Mouse (Mus musculus) lung, embryonic 14.5 days (tissue): ENCODE results near the gene Apol6. TPM values are rescaled to one million over a fixed set of nuclear protein-coding genes. Genes with fewer than 3 reads are reported as not detected.

ENCODE experiments used
- ATAC-seq: fragments of 200-750 bp; cut with Nextera tagmentation; 2 replicates; pipeline ENCODE4 v1.8.0; 2017; ENCODE audit warnings: mild to moderate bottlenecking, moderate TSS enrichment, moderate library complexity; ENCODE audit not compliant: insufficient read depth
- DNase-seq: peaks from one replicate; pipeline ENCODE4 v3.0.0-alpha.2; 2015
- H3K27ac ChIP-seq: fragments of 300-500 bp; sonication (generic); 2 replicates; pipeline ENCODE4 v1.5.1; 2014; ENCODE audit warnings: low read depth, mild to moderate bottlenecking, moderate library complexity
- H3K27me3 ChIP-seq: fragments of 300-500 bp; sonication (generic); 2 replicates; pipeline ENCODE4 v1.6.1; 2014; ENCODE audit warnings: low read length, control low read depth; ENCODE audit not compliant: insufficient read depth
- H3K36me3 ChIP-seq: fragments of 300-500 bp; sonication (generic); 2 replicates; pipeline ENCODE4 v1.6.1; 2014; ENCODE audit warnings: control low read depth; ENCODE audit not compliant: insufficient read depth
- H3K4me1 ChIP-seq: fragments of 300-500 bp; sonication (generic); 2 replicates; pipeline ENCODE4 v1.6.1; 2014; ENCODE audit warnings: antibody characterized with exemption, control low read depth; ENCODE audit not compliant: insufficient read depth
- H3K4me2 ChIP-seq: fragments of 300-500 bp; sonication (generic); 2 replicates; pipeline ENCODE4 v1.6.1; 2014; ENCODE audit warnings: mild to moderate bottlenecking
- H3K4me3 ChIP-seq: fragments of 300-500 bp; sonication (generic); 2 replicates; pipeline ENCODE4 v1.5.1; 2014; ENCODE audit warnings: low read depth, low read length
- H3K9ac ChIP-seq: fragments of 300-500 bp; sonication (generic); 2 replicates; pipeline ENCODE4 v1.6.1; 2014
- H3K9me3 ChIP-seq: fragments of 300-500 bp; sonication (generic); 2 replicates; pipeline ENCODE4 v1.6.1; 2016; ENCODE audit warnings: low read depth, low read length, control low read depth
- CTCF ChIP-seq: IDR thresholded peaks from 2 replicates; pipeline ENCODE4 v1.5.1; 2016; ENCODE audit warnings: antibody characterized with exemption, low read depth
- WGBS: fragments of 180-500 bp; shearing (Covaris S2); extraction: QIAGEN DNeasy Blood & Tissue Kit; methylation state at CpG from one replicate; pipeline ENCODE4 v1.1.7; 2014; 5-methylcytosine and 5-hydroxymethylcytosine counted together
- polyA plus RNA-seq: library from polyadenylated mRNA; unstranded; fragments of >200 nt; fragmentation: Nextera tagmentation; extraction: Ambion mirVana; gene quantifications from 2 replicates; pipeline ENCODE4 v1.2.1, GENCODE M21; 2014

Gene Apol6
- polyA plus RNA-seq, 1 experiment from 2014 or later = 0.09 TPM

DNA sequence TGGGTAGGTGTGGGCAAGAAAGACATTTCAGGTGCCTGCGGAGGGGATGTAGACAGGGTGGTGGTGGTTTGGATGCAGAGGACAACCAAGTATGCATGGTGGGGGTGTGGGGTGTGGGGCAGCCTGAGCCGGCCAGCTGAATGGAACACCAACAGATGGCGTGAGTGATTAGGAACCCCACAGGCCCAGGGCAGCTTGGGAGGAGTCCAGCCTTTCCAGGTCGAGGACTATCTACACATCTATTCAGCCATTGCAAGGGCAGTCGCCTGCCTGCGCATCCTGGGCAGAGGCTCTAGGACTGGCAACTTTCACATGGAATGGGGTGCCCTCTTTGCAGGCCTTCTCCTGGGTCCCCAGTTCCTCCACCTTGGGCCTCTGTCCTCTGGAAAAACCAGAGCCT, 10.0 kb upstream of the Apol6 start:
- 75% methylated on average over 6 of the region's 6 CpGs for WGBS
- no peak overlapping the region for H3K9ac ChIP-seq
- H3K4me1 ChIP-seq = peaks cover 16% of the 10 kb centered on the region

DNA sequence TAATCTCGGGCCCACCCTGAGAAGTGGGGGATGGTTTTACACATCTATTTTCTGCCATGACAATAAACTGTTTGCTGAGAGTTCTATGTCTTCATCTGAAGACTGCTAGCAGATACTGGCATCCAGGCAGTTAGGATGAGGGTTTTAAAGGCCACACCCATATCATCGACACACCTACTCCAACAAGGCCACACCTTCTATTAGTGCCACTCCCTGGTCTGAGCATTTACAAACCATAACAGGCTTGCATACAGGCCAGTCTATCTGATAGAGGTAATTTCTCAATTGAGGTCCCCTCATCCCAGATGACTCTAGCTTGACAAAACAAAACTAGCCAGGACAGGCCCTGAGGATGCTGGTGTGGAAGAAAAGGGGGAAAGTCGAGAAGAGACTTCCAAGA, 8.9 kb upstream of the Apol6 start:
- TF ChIP-seq CTCF = no peak
- DNase-seq = no peak
- no peak for ATAC-seq
- no peaks in the 10 kb centered on the region for H3K27me3 ChIP-seq
- H3K4me1 ChIP-seq = peaks cover 16% of the 10 kb centered on the region
- H3K27ac ChIP-seq = peak overlapping the region; percentile 99
- no peak overlapping the region for H3K4me3 ChIP-seq
- H3K9me3 ChIP-seq = no peaks in the 10 kb centered on the region
- WGBS = 73% methylated on average over 3 of the region's 3 CpGs
- no peak overlapping the region for H3K4me2 ChIP-seq
- no peaks in the 10 kb centered on the region for H3K36me3 ChIP-seq
- H3K9ac ChIP-seq = no peak overlapping the region

More for the DNA sequence above, 10.0 kb upstream of the Apol6 start:
- Histone ChIP-seq H3K27me3 (no peaks in the 10 kb centered on the region), H3K9me3 (no peaks in the 10 kb centered on the region), H3K27ac (no peak overlapping the region), H3K4me2 (no peak overlapping the region), H3K36me3 (no peaks in the 10 kb centered on the region), H3K4me3 (no peak overlapping the region)
- DNase-seq = no peak
- no peak for TF ChIP-seq CTCF
- no peak for ATAC-seq

DNA sequence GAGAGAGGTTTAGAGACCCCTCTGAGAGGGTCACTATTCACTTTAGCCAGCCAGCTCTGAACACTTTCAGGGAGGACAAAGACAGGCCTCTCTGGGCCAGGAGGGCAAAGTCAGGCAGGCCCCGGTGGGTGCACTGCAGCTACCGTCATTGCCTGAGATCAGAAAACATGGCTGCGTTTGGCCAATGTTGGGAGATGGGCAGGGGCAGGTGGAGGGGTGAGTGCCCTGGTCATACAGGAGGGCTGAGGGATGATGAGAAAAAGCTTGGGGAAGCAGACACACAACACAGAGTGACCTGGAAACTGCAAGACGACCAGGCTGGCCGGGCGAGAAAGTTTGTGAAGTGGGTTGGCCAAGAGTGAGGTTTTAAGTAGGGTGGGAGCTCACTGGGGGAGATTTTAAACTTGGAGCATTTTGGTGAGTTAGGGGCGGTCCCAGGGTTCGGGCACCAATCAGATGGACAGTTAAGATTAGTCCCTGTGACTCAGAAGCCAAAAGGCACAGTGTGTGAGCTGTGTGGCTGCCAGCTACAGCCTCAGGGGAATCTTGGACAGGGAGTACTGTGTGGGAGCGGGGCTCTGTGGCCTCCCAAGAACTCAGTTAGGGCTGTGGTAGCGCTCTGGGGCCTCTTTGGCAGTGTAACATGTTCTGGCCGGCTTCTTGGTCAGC, 8.1 kb upstream of the Apol6 start:
- ATAC-seq (peak; percentile 76), DNase-seq (peak; percentile 82)
- no peaks in the 10 kb centered on the region for H3K9me3 ChIP-seq
- WGBS = 47% methylated on average over 11 of the region's 11 CpGs
- no peak for TF ChIP-seq CTCF
- H3K4me3 ChIP-seq = no peak overlapping the region
- H3K36me3 ChIP-seq = no peaks in the 10 kb centered on the region
- H3K9ac ChIP-seq = peak overlapping the region; percentile 33
- H3K27me3 ChIP-seq = no peaks in the 10 kb centered on the region
- H3K4me1 ChIP-seq = peaks cover 16% of the 10 kb centered on the region
- H3K4me2 ChIP-seq = peak overlapping the region; percentile 35
- H3K27ac ChIP-seq = peak overlapping the region; percentile 99

DNA sequence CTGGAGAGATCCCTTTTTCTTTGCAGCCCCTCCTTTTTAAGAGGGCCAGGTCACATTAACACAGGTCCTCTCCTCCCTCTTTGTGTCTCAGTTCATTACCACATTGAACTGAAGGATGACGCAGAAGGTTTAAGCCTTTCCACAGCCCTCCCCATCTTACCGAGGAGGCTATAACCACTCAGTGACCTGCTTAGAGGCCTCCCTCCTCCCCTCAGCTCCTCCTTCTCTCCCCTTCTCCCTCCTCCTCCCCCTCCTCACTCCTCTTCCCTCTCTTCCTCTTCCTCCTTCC, 7.6 kb upstream of the Apol6 start:
- peak overlapping the region; percentile 99 for H3K27ac ChIP-seq
- ATAC-seq (peak; percentile 60), DNase-seq (no peak)
- H3K4me1 ChIP-seq = peaks cover 16% of the 10 kb centered on the region
- H3K9ac ChIP-seq = peak overlapping the region; percentile 33
- TF ChIP-seq CTCF = no peak
- H3K27me3 ChIP-seq = no peaks in the 10 kb centered on the region
- WGBS = 17% methylated on average over 2 of the region's 2 CpGs
- H3K36me3 ChIP-seq = no peaks in the 10 kb centered on the region
- peak overlapping the region; percentile 35 for H3K4me2 ChIP-seq
- no peak overlapping the region for H3K4me3 ChIP-seq
- H3K9me3 ChIP-seq = no peaks in the 10 kb centered on the region

DNA sequence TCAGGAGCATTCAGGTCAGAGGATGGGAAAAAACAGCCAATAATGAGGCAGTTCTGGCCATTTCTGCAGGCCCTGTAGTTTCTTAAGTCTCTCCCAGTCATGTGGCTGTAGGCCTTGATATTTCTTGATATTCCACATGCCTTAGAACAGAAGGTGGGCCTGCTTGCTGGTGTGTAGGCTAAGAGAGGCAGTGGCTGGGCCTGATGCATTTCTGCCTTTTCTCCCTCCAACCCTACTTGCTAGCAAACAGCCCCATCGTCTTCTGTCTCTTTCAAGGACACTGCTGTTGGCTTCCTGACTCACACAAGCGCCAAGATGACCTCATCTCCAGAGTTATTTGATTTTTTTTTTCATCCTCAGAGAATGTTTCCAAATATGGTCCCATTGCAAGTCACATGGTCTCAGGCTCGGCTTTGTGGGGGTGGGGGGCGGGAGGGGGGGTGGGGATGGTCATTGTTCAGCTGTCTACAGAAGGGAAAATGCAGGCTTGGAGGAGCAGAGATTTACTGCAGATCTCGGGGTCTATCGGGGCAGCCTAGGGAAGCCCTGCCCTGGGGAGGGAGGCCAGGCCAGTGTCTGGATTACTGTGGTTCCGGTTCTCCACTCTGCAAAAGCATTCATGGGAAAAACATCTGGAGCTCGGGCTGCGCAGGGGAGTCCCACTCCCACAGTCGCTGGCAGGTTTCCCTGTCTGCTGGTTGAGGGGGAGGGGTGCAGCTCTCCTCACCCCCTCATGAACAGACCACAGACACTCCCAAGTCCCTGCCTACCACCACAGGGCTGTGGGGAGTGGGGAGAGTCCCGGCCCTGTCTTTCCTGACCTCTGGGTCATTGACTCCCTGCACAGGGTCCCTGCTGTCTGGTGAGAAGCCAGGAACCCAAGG, 7.0 kb upstream of the Apol6 start:
- H3K9me3 ChIP-seq = no peaks in the 10 kb centered on the region
- peak overlapping the region; percentile 45 for H3K4me2 ChIP-seq
- H3K27ac ChIP-seq = peak overlapping the region; percentile 99
- H3K4me3 ChIP-seq = no peak overlapping the region
- H3K36me3 ChIP-seq = no peaks in the 10 kb centered on the region
- TF ChIP-seq CTCF = no peak
- DNase-seq (peak; percentile 88), ATAC-seq (peak; percentile 80)
- peaks cover 16% of the 10 kb centered on the region for H3K4me1 ChIP-seq
- WGBS = 9% methylated on average over 11 of the region's 11 CpGs
- H3K27me3 ChIP-seq = no peaks in the 10 kb centered on the region
- H3K9ac ChIP-seq = peak overlapping the region; percentile 33

DNA sequence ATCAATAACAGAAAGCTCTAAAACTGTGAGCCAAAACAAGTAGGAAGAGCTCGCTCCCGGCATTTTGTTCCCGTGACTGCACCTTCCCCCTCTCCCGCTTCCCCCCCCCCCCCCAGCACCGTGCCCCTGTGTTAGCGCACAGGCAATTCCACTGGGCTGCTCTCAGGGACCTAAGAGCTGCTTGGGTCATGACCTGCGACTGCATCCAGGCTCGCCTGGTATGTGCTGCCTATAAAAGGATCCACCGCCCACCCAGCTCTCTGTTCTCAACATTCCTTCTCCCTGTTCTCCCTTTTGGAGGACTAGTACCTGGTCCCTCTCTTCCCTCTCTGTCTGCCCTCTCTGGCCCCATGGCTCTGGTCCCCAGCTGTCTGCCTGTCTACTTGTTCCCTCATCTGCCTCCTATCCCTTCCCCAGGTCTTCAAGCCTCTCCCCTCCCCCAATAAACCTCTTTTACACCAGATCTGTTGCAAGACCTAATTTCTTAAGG, 5.3 kb upstream of the Apol6 start:
- H3K4me1 ChIP-seq = peaks cover 16% of the 10 kb centered on the region
- H3K9ac ChIP-seq = no peak overlapping the region
- no peak for TF ChIP-seq CTCF
- no peak overlapping the region for H3K27ac ChIP-seq
- no peak overlapping the region for H3K4me3 ChIP-seq
- 65% methylated on average over 8 of the region's 9 CpGs for WGBS
- ATAC-seq = no peak
- DNase-seq = no peak
- no peaks in the 10 kb centered on the region for H3K36me3 ChIP-seq
- no peaks in the 10 kb centered on the region for H3K9me3 ChIP-seq
- no peaks in the 10 kb centered on the region for H3K27me3 ChIP-seq
- H3K4me2 ChIP-seq = no peak overlapping the region

DNA sequence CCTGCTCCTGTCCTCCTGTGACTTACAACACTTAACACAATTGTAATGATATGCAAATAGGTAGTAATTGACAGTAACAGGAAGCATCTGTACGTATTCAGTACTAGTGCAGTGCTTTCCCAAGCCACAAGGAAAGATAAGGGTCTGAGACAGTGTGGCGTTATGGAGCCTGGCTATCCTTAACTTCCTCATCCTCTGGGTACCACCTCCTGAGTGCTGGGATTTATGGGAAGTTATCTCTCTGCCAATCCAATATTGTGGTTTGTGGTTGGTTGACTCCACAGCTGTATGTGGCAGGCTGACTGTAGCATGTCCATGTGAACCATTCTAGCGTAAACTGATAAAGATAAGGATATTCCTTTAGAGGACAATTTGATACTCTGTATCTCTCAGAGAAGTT, 3.7 kb upstream of the Apol6 start:
- Histone ChIP-seq H3K9me3 (no peaks in the 10 kb centered on the region), H3K4me2 (no peak overlapping the region), H3K4me1 (peaks cover 12% of the 10 kb centered on the region), H3K27me3 (no peaks in the 10 kb centered on the region), H3K36me3 (no peaks in the 10 kb centered on the region), H3K9ac (no peak overlapping the region), H3K27ac (no peak overlapping the region), H3K4me3 (no peak overlapping the region)
- DNase-seq = no peak
- 56% methylated on average over 3 of the region's 3 CpGs for WGBS
- TF ChIP-seq CTCF = no peak
- ATAC-seq = no peak
